Comparison of ENCODE assay signal across 17 mouse cellular contexts in genomic region chr6:120940446-120941083, GRCm38 (mm10).
"Had no signal": no experiment of that assay in that cellular context is flagged by ENCODE, and none has a peak within 500 bp of the region (broad histone marks: within the 10 kb centered on the region; RNA-seq: fewer than 3 reads in every experiment).

No protein-coding gene starts in this region.

- DNase-seq: layer of hippocampus, adult 9-11 months; layer of hippocampus, postnatal 36 days; lung, embryonic 14.5 days; lung, postnatal 10 days; lung, postnatal 4 days; retina, postnatal 1 day; right cerebral cortex, postnatal 4 days; thymus, adult 2 months; thymus, postnatal 4 days had no signal

- H3K4me3 ChIP-seq: hindbrain, embryonic 15.5 days; limb, embryonic 15.5 days; liver, embryonic 12.5 days; midbrain, embryonic 10.5 days; neural tube, embryonic 13.5 days; stomach, embryonic 15.5 days had no signal

- H3K4me1 ChIP-seq: hindbrain, embryonic 15.5 days; limb, embryonic 15.5 days; neural tube, embryonic 13.5 days; stomach, embryonic 15.5 days had no signal

- H3K36me3 ChIP-seq: midbrain, embryonic 10.5 days; stomach, embryonic 15.5 days had no signal

- H3K27me3 ChIP-seq: hindbrain, embryonic 15.5 days; limb, embryonic 15.5 days; liver, embryonic 12.5 days; neural tube, embryonic 13.5 days; stomach, embryonic 15.5 days had no signal

- ATAC-seq: inflammation-experienced regulatory T-cells, adult 6 months; liver, embryonic 12.5 days; midbrain, embryonic 16.5 days had no signal

- H3K4me2 ChIP-seq: hindbrain, embryonic 15.5 days; limb, embryonic 15.5 days; liver, embryonic 12.5 days; lung, embryonic 14.5 days; neural tube, embryonic 13.5 days; stomach, embryonic 15.5 days had no signal

- H3K9ac ChIP-seq: hindbrain, embryonic 15.5 days; limb, embryonic 15.5 days; liver, embryonic 12.5 days; lung, embryonic 14.5 days; neural tube, embryonic 13.5 days; stomach, embryonic 15.5 days had no signal

- H3K27ac ChIP-seq: hindbrain, embryonic 15.5 days; limb, embryonic 15.5 days; liver, embryonic 12.5 days; midbrain, embryonic 10.5 days; neural tube, embryonic 13.5 days; stomach, embryonic 15.5 days had no signal

- H3K9me3 ChIP-seq: hindbrain, embryonic 15.5 days; limb, embryonic 15.5 days; liver, embryonic 12.5 days; midbrain, embryonic 10.5 days; neural tube, embryonic 13.5 days; stomach, embryonic 15.5 days had no signal
